Mouse (Mus musculus) brown adipose tissue, adult 24 weeks (tissue): ENCODE data around the gene Ccsap. TPM values are rescaled to one million over a fixed set of nuclear protein-coding genes. Genes with fewer than 3 reads are reported as not detected.

ENCODE experiments used
- H3K27ac ChIP-seq: fragments of 200-500 bp; replicated peaks from 2 replicates; pipeline ENCODE4 v1.5.1; 2012; ENCODE audit warnings: low read depth, mild to moderate bottlenecking, low read length
- H3K4me1 ChIP-seq: fragments of 200-500 bp; 2 replicates; pipeline ENCODE4 v1.6.1; 2012; ENCODE audit warnings: low read length, mixed read lengths; ENCODE audit not compliant: control insufficient read depth, insufficient read depth, insufficient read length
- H3K4me3 ChIP-seq: fragments of 200-500 bp; 2 replicates; pipeline ENCODE4 v1.5.1; 2012; ENCODE audit warnings: low read depth, mild to moderate bottlenecking, low read length, moderate library complexity; ENCODE audit not compliant: insufficient read depth
- polyA plus RNA-seq: library from polyadenylated mRNA; stranded (reverse); fragments of >200 nt; gene quantifications from 2 replicates; pipeline ENCODE4 v1.2.4, GENCODE M21; 2012; ENCODE audit not compliant: missing spikeins, insufficient read depth, insufficient read length

Gene Ccsap
- polyA plus RNA-seq, 1 experiment: not detected

GRCm38 (mm10) chr8:123857361-123857760 is 2.6 kb downstream of the Ccsap start:
- H3K4me1 ChIP-seq: no peaks in the 10 kb centered on the region
- no peak overlapping the region for H3K27ac ChIP-seq
- no peak overlapping the region for H3K4me3 ChIP-seq

- Histone ChIP-seq H3K27ac (no peak overlapping the region), H3K4me3 (no peak overlapping the region), H3K4me1 (no peaks in the 10 kb centered on the region)
These were observed 5.1 kb downstream of the Ccsap start for GRCm38 (mm10) chr8:123854733-123855475.

DNA sequence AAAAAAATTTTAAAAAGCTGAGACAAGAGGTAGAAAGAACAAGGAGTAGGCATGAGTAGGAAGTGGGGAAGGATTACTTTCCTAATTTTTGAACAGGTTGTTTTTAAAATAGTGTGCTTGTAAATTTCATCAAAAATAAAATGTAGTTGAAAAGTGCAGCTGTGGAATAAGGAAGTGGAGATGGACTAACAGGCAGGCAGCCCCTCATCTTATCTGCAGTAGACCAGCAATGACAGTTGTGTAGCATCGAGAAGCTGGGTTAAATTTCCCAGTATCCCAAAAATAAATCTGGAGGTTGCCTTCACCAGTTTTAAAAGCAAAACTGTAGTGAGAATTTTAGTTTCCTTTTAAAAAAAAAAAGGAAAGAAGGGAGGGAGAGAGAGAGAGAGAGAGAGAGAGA is 5.8 kb downstream of the Ccsap start:
- Histone ChIP-seq H3K4me1 (no peaks in the 10 kb centered on the region), H3K4me3 (no peak overlapping the region), H3K27ac (no peak overlapping the region)

DNA sequence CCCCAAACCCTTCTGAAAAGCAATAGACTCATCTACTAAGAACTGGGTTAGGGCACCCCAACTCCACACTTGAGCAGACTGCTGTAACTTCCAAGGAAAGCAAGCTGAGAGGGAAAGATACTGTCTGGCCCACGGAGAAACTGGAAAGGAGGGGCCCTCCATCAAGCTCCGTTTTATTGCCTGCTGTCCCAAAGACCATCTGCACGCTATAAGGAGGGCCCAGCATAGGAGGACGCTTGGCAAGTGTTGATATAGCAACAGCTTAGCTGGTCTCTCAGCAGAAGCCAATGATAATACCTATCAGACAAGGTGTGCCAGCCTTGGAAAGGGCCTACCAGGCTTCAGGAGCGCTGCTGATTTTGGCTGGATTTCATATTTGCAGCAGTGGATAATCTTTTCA is 8.4 kb downstream of the Ccsap start:
- H3K4me3 ChIP-seq: no peak overlapping the region

DNA sequence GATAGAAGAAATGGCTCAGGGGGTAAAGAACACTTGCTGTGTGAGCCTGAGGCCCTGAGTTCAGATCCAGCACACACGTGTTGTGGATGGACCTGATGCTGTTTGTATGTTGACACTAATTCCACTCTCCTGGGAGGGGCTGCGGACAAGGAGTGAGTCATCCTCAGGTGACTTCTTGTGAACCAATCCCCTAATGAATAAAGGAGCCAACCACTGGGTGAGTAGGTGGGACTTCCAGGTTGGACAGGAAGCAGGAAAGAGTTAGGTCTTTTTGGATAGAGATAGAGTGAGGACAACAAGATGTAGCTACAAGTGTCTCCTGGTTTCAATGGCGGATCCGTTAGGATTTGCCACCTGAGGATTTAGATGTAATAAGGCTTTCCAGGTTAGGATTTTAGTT is 10.7 kb downstream of the Ccsap start:
- Histone ChIP-seq H3K4me3 (no peak overlapping the region), H3K27ac (no peak overlapping the region), H3K4me1 (no peaks in the 10 kb centered on the region)

More for the DNA sequence above, 8.4 kb downstream of the Ccsap start:
- H3K4me1 ChIP-seq: no peaks in the 10 kb centered on the region
- no peak overlapping the region for H3K27ac ChIP-seq

DNA sequence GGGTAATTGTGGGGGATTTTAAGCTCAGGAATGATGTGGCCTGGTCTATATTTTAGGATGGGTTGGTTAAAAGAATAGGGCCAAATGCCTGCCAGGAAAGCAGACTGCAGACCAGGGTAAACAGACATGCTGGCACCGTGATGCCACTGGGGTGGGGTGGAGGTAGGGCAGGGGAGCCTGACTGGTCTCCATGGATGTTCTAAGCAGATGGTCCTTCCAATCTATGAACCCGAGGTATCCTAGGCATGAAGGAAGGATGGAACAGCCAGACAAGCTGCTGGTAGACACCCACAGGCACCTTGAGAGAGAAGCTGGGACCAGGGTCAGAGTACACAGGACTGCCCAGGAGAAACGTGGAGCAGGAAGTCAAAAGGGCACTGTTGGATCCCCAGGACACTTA is 12.5 kb downstream of the Ccsap start:
- H3K4me3 ChIP-seq: no peak overlapping the region
- no peaks in the 10 kb centered on the region for H3K4me1 ChIP-seq
- no peak overlapping the region for H3K27ac ChIP-seq

DNA sequence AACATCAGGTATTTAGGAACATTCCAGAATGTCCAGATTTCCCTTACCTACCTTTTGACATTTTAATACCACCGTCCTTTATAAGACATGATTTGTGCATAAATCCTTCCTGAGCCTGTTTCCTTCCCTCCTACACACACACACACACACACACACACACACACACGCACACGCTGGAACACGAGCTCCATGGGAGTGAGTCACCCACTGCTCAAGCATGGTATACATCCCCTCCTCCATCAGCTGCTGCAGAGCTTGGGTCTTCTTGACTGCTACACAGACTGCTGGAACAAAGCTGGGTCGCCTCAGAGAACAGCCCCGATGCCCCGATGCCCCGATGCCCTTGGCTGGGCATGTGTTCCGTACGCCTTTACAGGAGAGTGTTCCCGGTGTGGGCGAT is 13.5 kb downstream of the Ccsap start:
- Histone ChIP-seq H3K27ac (no peak overlapping the region), H3K4me3 (no peak overlapping the region), H3K4me1 (no peaks in the 10 kb centered on the region)

- Histone ChIP-seq H3K4me3 (no peak overlapping the region), H3K27ac (no peak overlapping the region), H3K4me1 (no peaks in the 10 kb centered on the region)
These were observed 14.0 kb downstream of the Ccsap start for GRCm38 (mm10) chr8:123845991-123846390.

DNA sequence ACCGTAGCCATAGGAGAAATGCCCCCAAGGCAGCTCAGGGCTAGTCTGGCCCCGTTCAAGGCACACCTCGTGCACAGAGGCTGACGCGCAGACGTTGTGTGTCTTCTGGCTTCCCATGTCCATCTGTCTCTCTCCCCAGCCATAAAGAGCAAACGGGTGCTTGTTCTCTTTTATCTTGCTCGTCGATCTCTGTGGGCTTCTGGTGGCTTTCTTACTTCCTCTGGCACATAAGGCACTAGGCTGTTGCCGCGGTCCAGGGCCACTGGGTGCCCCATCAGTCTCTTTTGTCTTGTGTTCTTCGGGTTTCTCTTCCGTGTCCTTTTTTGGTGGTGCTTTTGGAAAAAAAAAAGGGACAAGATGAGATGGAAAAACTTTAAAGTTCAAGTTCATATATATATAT is 14.9 kb downstream of the Ccsap start:
- H3K27ac ChIP-seq: no peak overlapping the region
- H3K4me1 ChIP-seq: no peaks in the 10 kb centered on the region
- H3K4me3 ChIP-seq: no peak overlapping the region

DNA sequence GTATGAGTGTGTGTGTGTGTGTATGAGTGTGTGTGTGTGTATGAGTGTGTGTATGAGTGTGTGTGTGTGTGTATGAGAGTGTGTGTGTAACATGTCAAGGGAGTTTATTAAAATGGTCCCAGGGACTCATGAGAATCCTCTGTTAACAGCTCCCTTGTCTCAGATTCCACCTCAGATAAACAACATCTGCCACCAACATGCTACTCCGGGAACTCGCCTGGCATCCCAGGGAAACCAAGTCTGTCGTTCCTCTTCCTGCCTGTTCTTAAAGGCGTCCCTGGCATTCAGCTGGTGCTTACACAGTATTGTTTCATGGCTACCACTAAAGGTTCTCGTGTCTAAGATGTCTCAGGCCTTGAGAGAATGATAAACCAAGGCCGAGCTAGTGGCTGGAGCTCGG is 15.7 kb downstream of the Ccsap start:
- Histone ChIP-seq H3K4me3 (no peak overlapping the region), H3K4me1 (no peaks in the 10 kb centered on the region), H3K27ac (no peak overlapping the region)

- no peak overlapping the region for H3K4me3 ChIP-seq
- no peaks in the 10 kb centered on the region for H3K4me1 ChIP-seq
- no peak overlapping the region for H3K27ac ChIP-seq
These were observed 17.9 kb downstream of the Ccsap start for GRCm38 (mm10) chr8:123842086-123842485.

GRCm38 (mm10) chr8:123840578-123841345 is 19.2 kb downstream of the Ccsap start:
- Histone ChIP-seq H3K4me3 (no peak overlapping the region), H3K27ac (no peak overlapping the region), H3K4me1 (no peaks in the 10 kb centered on the region)

GRCm38 (mm10) chr8:123838496-123838895 is 21.5 kb downstream of the Ccsap start:
- H3K27ac ChIP-seq: no peak overlapping the region
- H3K4me3 ChIP-seq: no peak overlapping the region
- H3K4me1 ChIP-seq: no peaks in the 10 kb centered on the region

GRCm38 (mm10) chr8:123836354-123836753 is 23.7 kb downstream of the Ccsap start:
- H3K4me3 ChIP-seq: no peak overlapping the region

DNA sequence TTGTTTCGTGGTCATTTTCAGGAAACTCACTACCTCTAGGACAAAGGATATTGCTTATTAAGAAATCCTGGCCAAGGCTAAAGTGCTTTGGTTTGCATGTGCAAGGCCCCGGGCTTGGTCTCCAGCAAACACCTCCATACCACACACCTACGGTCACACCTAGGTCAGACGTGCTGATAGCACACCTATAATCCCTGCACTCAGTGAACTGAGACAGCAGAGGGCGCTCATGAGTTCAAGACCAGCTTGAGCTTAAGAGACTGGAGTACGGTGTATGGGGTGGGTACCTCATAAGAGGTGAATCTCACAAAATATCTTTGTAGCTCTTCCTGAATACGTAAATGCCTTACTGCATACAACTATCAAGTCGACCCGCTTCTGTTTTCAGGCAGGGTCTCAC is 24.6 kb downstream of the Ccsap start:
- Histone ChIP-seq H3K4me1 (no peaks in the 10 kb centered on the region), H3K4me3 (no peak overlapping the region), H3K27ac (no peak overlapping the region)

More at GRCm38 (mm10) chr8:123836354-123836753, 23.7 kb downstream of the Ccsap start:
- Histone ChIP-seq H3K27ac (no peak overlapping the region), H3K4me1 (no peaks in the 10 kb centered on the region)

- H3K4me3 ChIP-seq: no peak overlapping the region
- no peaks in the 10 kb centered on the region for H3K4me1 ChIP-seq
- H3K27ac ChIP-seq: no peak overlapping the region
These were observed 27.3 kb downstream of the Ccsap start for GRCm38 (mm10) chr8:123832757-123833156.
